Mouse (Mus musculus) stomach, embryonic 15.5 days (tissue): Measurements from ENCODE around the gene Pnpla3. TPM values are rescaled to one million over a fixed set of nuclear protein-coding genes. Genes with fewer than 3 reads are reported as not detected.

ENCODE experiments used
- ATAC-seq: fragments of 200-750 bp; cut with Nextera tagmentation; 2 replicates; pipeline ENCODE4 v1.8.0; 2017; ENCODE audit warnings: low read depth, moderate number of reproducible peaks, moderate TSS enrichment; ENCODE audit not compliant: insufficient read depth, low FRiP score
- H3K27ac ChIP-seq: fragments of 300-500 bp; sonication (generic); 2 replicates; pipeline ENCODE4 v1.5.1; 2015; ENCODE audit warnings: mild to moderate bottlenecking, inconsistent platforms
- H3K27me3 ChIP-seq: fragments of 300-500 bp; sonication (generic); replicated peaks from 2 replicates; pipeline ENCODE4 v1.6.1; 2015; ENCODE audit warnings: inconsistent platforms
- H3K36me3 ChIP-seq: fragments of 300-500 bp; sonication (generic); 2 replicates; pipeline ENCODE4 v1.6.1; 2015; ENCODE audit warnings: inconsistent platforms
- H3K4me1 ChIP-seq: fragments of 300-500 bp; sonication (generic); 2 replicates; pipeline ENCODE4 v1.6.1; 2015; ENCODE audit warnings: inconsistent platforms
- H3K4me2 ChIP-seq: fragments of 300-500 bp; sonication (generic); 2 replicates; pipeline ENCODE4 v1.6.1; 2015; ENCODE audit warnings: mild to moderate bottlenecking, inconsistent platforms
- H3K4me3 ChIP-seq: fragments of 300-500 bp; sonication (generic); replicated peaks from 2 replicates; pipeline ENCODE4 v1.5.1; 2015; ENCODE audit warnings: inconsistent platforms
- H3K9ac ChIP-seq: fragments of 300-500 bp; sonication (generic); 2 replicates; pipeline ENCODE4 v1.6.1; 2015; ENCODE audit warnings: inconsistent platforms
- H3K9me3 ChIP-seq: fragments of 300-500 bp; sonication (generic); 2 replicates; pipeline ENCODE4 v1.6.1; 2016; ENCODE audit warnings: inconsistent platforms
- WGBS: fragments of 180-500 bp; shearing (Covaris S2); methylation state at CpG from one replicate; pipeline ENCODE4 v1.1.7; 2015; 5-methylcytosine and 5-hydroxymethylcytosine counted together
- polyA plus RNA-seq: library from polyadenylated mRNA; unstranded; fragments of >200 nt; fragmentation: Nextera tagmentation; extraction: Ambion mirVana; gene quantifications from 2 replicates; pipeline ENCODE4 v1.2.1, GENCODE M21; 2015

Pnpla3 gene
- polyA plus RNA-seq, 1 experiment from 2014 or later, result 0.85 TPM

- Histone ChIP-seq H3K4me3 (no peak overlapping the region), H3K36me3 (no peaks in the 10 kb centered on the region), H3K9ac (no peak overlapping the region), H3K9me3 (no peaks in the 10 kb centered on the region), H3K27me3 (no peaks in the 10 kb centered on the region), H3K4me1 (0 out of 2 replicates have a peak, but pooled peaks cover 3% of the 10 kb centered on the region), H3K27ac (no peak overlapping the region), H3K4me2 (no peak overlapping the region)
- no peak for ATAC-seq
- 32% methylated on average over 6 of the region's 6 CpGs for WGBS
These were observed 55.8 kb downstream of the Pnpla3 start for GRCm38 (mm10) chr15:84223423-84223822.

- Histone ChIP-seq H3K4me1 (no peaks in the 10 kb centered on the region), H3K27ac (no peak overlapping the region), H3K9me3 (no peaks in the 10 kb centered on the region), H3K4me3 (no peak overlapping the region), H3K9ac (no peak overlapping the region), H3K4me2 (no peak overlapping the region), H3K36me3 (no peaks in the 10 kb centered on the region), H3K27me3 (no peaks in the 10 kb centered on the region)
- ATAC-seq, result no peak
- WGBS, result 38% methylated on average over 10 of the region's 10 CpGs
These were observed 57.1 kb downstream of the Pnpla3 start for GRCm38 (mm10) chr15:84224779-84225178.

- 82% methylated on average over 15 of the region's 15 CpGs for WGBS
- H3K36me3 ChIP-seq, result no peaks in the 10 kb centered on the region
- no peak overlapping the region for H3K4me2 ChIP-seq
- H3K9me3 ChIP-seq, result no peaks in the 10 kb centered on the region
- H3K4me3 ChIP-seq, result no peak overlapping the region
- peaks cover 13% of the 10 kb centered on the region for H3K4me1 ChIP-seq
- H3K27ac ChIP-seq, result no peak overlapping the region
- peaks cover 5% of the 10 kb centered on the region; the same call in 1 of the 2 replicates for H3K27me3 ChIP-seq
- no peak overlapping the region for H3K9ac ChIP-seq
- ATAC-seq, result no peak
These were observed 59.3 kb downstream of the Pnpla3 start for GRCm38 (mm10) chr15:84226918-84227317.

GRCm38 (mm10) chr15:84230661-84231060 lies 63.0 kb downstream of the Pnpla3 start:
- H3K4me2 ChIP-seq, result peak overlapping the region; percentile 93

GRCm38 (mm10) chr15:84231113-84231712 lies 63.6 kb downstream of the Pnpla3 start:
- WGBS, result 10% methylated on average over 16 of the region's 16 CpGs
- peaks cover 21% of the 10 kb centered on the region for H3K4me1 ChIP-seq
- no peaks in the 10 kb centered on the region for H3K36me3 ChIP-seq
- no peaks in the 10 kb centered on the region for H3K9me3 ChIP-seq
- peaks cover 5% of the 10 kb centered on the region; the same call in 1 of the 2 replicates for H3K27me3 ChIP-seq
- peak; percentile 77 for ATAC-seq
- H3K27ac ChIP-seq, result peak overlapping the region; percentile 48; the same call in 1 of the 2 replicates
- H3K9ac ChIP-seq, result no peak overlapping the region
- peak overlapping the region; percentile 93 for H3K4me2 ChIP-seq
- peak overlapping the region; percentile 51 for H3K4me3 ChIP-seq

More at GRCm38 (mm10) chr15:84230661-84231060, 63.0 kb downstream of the Pnpla3 start:
- Histone ChIP-seq H3K27ac (peak overlapping the region; percentile 48; the same call in 1 of the 2 replicates), H3K4me3 (no peak overlapping the region), H3K27me3 (peaks cover 5% of the 10 kb centered on the region; the same call in 1 of the 2 replicates), H3K36me3 (no peaks in the 10 kb centered on the region), H3K9me3 (no peaks in the 10 kb centered on the region), H3K9ac (no peak overlapping the region), H3K4me1 (peaks cover 21% of the 10 kb centered on the region)
- ATAC-seq, result peak; percentile 56; the same call in 1 of the 2 replicates
- WGBS, result 21% methylated on average over 5 of the region's 5 CpGs

GRCm38 (mm10) chr15:84231721-84232561 lies 64.3 kb downstream of the Pnpla3 start, which contains the start of gene Parvb:
Parvb (plus strand) TSS chr15:84232043.
- 1% methylated on average over 53 of the region's 53 CpGs for WGBS
- H3K4me2 ChIP-seq, result peak within 1 kb of the TSS; percentile 93
- peak within 1 kb of the TSS; percentile 48 for H3K27ac ChIP-seq
- H3K4me1 ChIP-seq, result peaks cover 21% of the 10 kb centered on the region
- no peaks in the 10 kb centered on the region for H3K9me3 ChIP-seq
- H3K36me3 ChIP-seq, result no peaks in the 10 kb centered on the region
- peak; percentile 74 for ATAC-seq
- H3K4me3 ChIP-seq, result peak within 1 kb of the TSS; percentile 51
- H3K27me3 ChIP-seq, result peaks cover 5% of the 10 kb centered on the region; the same call in 1 of the 2 replicates
- H3K9ac ChIP-seq, result peak within 1 kb of the TSS; percentile 10; the same call in 1 of the 2 replicates

GRCm38 (mm10) chr15:84232609-84233008 lies 65.0 kb downstream of the Pnpla3 start:
- peaks cover 5% of the 10 kb centered on the region; the same call in 1 of the 2 replicates for H3K27me3 ChIP-seq
- H3K4me1 ChIP-seq, result peaks cover 21% of the 10 kb centered on the region
- H3K4me2 ChIP-seq, result peak overlapping the region; percentile 93
- no peak for ATAC-seq
- no peaks in the 10 kb centered on the region for H3K9me3 ChIP-seq
- H3K36me3 ChIP-seq, result no peaks in the 10 kb centered on the region
- H3K4me3 ChIP-seq, result peak overlapping the region; percentile 51
- WGBS, result 26% methylated on average over 8 of the region's 8 CpGs
- H3K27ac ChIP-seq, result 0 out of 2 replicates have a peak overlapping the region, but pooled peaks have one; percentile 48
- no peak overlapping the region for H3K9ac ChIP-seq

GRCm38 (mm10) chr15:84234794-84235581 lies 67.4 kb downstream of the Pnpla3 start:
- no peak overlapping the region for H3K4me2 ChIP-seq
- peaks cover 5% of the 10 kb centered on the region; the same call in 1 of the 2 replicates for H3K27me3 ChIP-seq
- H3K9me3 ChIP-seq, result no peaks in the 10 kb centered on the region
- H3K4me3 ChIP-seq, result no peak overlapping the region
- peaks cover 33% of the 10 kb centered on the region for H3K4me1 ChIP-seq
- no peak overlapping the region for H3K27ac ChIP-seq
- WGBS, result 84% methylated on average over 7 of the region's 7 CpGs
- no peaks in the 10 kb centered on the region for H3K36me3 ChIP-seq
- ATAC-seq, result no peak
- H3K9ac ChIP-seq, result no peak overlapping the region

GRCm38 (mm10) chr15:84235646-84236045 lies 68.0 kb downstream of the Pnpla3 start:
- H3K9ac ChIP-seq, result no peak overlapping the region
- peak; percentile 7; the same call in 1 of the 2 replicates for ATAC-seq
- no peak overlapping the region for H3K4me2 ChIP-seq

More at GRCm38 (mm10) chr15:84235646-84236045, 68.0 kb downstream of the Pnpla3 start:
- H3K36me3 ChIP-seq, result no peaks in the 10 kb centered on the region
- H3K27me3 ChIP-seq, result peaks cover 5% of the 10 kb centered on the region; the same call in 1 of the 2 replicates
- 77% methylated on average over 7 of the region's 7 CpGs for WGBS
- no peak overlapping the region for H3K27ac ChIP-seq
- peaks cover 33% of the 10 kb centered on the region for H3K4me1 ChIP-seq
- no peaks in the 10 kb centered on the region for H3K9me3 ChIP-seq
- H3K4me3 ChIP-seq, result no peak overlapping the region
